Mouse (Mus musculus) thymus, postnatal 14 days (tissue): ENCODE measurements around the gene Olfr424.

Experiments used
- DNase-seq: peaks from one replicate; pipeline ENCODE4 v3.0.0; 2021

The Olfr424 gene

DNA sequence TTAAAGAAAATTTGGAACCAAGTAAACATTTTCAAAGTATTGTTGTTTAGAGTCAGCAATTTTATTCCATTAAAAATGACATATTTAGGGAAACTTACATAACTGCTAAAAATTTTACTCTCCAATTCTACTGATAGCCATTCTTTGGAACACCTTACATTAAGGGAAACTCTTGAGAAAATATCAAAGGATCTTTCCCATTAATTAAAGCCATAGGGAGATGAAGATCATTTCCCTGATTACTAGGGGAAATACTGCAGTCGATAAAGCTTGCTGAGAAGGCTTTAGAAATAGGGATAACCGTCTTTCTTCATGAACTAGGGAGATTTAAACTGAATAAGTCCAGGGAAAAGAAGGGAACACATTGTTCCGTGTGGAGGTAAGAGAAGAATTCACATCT is at the start of gene Olfr424:
Gene Olfr424, plus strand, starts transcription at position 301 of the 400 bp plus-strand sequence.
- no peak for DNase-seq

DNA sequence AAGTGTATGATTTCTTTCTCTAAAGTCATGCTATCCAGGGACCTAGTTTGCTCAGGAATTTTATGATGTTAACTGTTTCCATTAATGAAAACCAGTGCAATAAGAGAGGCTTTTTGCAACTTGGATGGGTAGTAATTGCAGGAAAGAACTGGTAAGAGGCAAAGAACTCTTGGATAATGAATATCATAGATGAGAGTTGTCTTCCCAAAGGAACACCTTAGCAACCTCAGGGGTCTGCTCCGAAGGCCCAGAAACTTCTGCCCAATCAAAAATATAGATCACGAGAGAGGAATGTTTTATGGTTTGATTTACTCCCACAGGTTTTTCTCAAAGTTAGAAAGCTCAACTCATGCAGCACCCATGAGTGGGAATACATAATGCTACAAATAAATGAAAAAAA is 47.3 kb upstream of the Olfr424 start, which contains the start of gene Olfr429:
Gene Olfr429, plus strand, starts transcription at position 301 of the 400 bp plus-strand sequence.
- DNase-seq: no peak

DNA sequence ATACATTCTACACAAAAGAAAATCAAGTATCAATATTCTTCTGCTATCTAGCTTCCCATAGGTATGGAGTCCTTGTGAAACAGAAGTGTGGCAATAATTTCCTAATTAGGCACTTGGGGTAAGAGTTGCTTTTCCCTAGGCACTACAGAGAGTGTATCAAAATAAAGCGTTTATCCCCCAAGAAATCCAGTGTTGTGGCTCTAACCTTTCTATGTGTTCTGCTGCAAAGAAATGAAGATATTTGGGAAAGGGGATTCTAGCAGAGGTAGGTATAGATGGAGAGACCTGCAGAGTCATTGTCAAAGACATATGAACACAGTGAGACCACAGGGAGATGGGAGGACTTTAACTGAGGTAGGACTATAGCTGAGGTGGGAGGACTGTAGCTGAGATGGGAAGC is 34.7 kb upstream of the Olfr424 start, which contains the start of gene Olfr427:
Gene Olfr427, plus strand, starts transcription at position 301 of the 400 bp plus-strand sequence.
- DNase-seq: no peak

DNA sequence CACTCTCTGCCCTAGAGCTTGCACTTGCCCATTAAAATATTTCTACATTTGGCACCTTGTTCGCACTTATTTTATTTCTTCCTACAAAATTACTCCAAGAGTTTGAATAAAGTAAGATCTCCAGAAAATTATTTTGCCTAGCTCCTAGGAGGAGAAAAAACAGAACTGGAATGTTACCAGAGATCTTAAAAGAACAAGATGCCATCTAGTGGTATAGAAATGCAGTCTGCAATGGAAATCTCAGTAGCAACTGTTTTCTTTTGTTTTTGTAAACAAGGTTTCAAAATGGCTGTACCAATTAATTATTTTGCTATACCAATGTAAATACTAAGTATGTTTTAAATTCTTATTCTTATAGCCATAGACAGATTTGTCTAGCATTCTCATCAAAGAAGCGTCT is 27.6 kb upstream of the Olfr424 start:
- no peak for DNase-seq

DNA sequence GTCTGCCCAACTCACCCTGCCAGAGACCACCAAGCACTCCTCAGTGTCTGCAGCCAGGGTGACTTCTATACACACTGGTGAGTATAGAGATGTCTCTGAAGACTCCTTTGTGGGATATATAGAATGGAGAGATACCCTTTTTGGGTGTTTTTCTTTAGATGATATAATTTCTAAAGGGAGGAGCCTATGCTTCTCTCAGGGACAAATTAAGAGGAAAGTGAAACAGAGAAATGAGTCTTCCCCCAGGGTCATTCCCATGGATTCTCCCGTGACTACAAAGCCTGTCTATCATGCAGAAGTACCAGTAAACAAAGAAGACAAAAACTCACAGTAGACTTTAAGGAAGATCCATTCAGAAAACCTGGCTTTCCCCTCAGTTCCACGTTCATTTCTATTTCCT is 10.3 kb upstream of the Olfr424 start, which contains the start of gene Olfr231:
Gene Olfr231, minus strand, starts transcription at position 101 of the 400 bp plus-strand sequence.
- DNase-seq: no peak

DNA sequence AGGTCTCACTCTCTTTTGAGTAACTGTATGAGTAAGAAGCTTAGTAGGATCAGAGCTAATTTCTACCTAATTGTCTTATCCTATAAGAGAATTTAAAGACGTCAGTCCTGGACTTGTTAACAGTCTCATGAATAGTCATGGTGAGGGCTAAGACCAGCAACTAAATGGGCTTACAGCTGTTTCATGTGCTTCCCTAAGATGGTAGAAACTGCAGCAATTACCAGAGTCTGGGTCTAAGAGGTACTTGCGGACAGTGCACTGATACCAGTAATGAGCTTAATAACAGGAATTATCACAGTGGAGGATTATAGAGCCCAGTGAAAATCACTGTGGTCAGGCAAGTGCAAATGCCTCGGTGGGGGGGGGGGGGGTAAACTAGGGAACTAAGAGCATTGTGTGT is 682 bp downstream of the Olfr424 start:
- no peak for DNase-seq

DNA sequence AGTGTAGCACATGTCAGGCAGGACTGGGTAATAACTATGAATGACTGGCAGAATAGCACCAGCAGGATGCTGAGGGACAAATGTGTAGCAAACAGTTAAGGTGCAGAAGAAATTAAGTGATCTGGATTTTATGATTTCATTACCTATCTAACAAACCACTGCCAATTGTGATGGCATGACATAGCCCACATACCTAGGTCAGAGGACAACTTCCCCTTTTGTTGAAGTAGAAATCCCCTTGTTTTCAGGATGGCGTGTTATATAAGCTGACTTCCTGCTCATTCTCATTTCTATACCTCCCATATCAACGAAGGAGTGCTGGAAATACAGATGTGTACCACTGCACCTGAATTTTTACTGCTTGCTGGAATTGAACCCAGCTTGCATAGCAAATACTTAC is 10.1 kb downstream of the Olfr424 start:
- DNase-seq: no peak

DNA sequence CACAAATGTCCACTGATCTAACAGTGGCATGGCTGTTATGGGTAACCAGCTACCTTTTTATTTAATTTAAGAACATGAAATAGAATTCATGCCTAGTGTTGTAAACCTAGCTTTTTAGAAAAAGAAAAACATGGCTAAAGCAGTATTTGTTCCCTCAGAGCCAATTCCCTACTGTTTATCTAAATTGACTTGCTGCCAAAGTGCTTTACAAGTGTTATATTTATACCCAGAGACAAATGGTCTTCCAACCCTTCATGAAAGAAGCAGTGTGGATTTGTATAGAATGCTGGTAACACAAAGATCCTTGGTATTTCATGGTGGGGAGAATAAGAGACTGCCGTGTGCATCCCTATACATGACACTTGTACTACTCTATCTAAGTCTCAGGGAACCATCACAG is 15.4 kb downstream of the Olfr424 start:
- DNase-seq: no peak

DNA sequence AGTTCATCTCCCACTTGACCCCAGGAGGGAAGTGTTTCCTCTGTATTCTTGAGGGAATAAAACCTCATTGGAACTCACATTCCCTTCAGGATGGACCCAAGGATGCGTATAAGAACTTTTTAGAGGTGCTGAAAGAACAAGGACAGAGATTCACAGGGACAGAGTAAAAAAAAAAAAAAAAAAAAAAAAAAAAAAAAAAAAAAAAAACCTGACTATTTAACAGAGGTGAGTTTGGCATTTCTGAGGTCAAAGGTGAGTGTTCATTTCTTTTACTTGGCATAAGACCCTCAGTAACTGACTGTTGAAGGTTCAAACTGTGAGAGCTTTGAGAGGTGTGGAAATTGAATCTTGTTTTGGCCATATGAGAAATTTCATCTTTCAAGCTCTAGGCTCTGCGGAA is 18.0 kb downstream of the Olfr424 start:
- no peak for DNase-seq

DNA sequence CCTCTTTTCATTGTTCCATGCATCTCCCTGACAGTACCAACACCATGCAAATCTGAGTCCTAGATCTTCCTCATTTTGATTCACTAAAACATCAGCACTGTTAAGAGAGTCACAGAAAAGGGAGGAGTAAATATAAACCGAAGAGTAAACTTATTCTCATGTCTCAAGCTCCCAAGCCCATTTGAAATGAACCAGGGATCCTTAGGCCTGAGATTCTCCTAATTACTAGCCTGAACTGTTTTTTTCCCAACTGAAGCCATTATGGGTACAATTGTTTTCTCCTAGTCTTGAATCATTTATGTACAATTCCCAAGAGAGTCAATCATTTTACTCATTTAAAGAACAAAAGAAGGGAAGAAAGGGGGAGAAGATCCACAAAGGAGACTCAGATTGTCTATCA is 24.0 kb downstream of the Olfr424 start, which contains the start of gene Olfr420:
Gene Olfr420, plus strand, starts transcription at position 301 of the 400 bp plus-strand sequence.
- DNase-seq: no peak

DNA sequence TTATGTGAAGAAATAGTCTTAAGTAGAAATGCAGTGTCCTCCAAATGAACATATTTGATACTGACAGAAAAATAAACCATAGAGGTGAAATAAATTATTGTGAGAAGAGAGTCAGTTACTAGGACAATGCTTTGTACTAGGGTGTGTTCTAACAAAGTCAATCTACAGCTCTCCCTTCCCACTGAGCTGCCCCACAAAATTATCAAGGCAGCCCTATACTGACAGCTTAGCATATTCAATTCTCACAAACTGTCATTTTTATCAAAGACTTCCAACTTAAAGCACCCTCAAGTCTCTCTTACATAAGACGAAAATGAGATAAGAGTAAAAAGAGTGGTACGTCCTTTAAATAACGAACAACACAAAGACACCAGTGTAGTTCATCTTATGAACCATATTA is 26.3 kb downstream of the Olfr424 start:
- no peak for DNase-seq

DNA sequence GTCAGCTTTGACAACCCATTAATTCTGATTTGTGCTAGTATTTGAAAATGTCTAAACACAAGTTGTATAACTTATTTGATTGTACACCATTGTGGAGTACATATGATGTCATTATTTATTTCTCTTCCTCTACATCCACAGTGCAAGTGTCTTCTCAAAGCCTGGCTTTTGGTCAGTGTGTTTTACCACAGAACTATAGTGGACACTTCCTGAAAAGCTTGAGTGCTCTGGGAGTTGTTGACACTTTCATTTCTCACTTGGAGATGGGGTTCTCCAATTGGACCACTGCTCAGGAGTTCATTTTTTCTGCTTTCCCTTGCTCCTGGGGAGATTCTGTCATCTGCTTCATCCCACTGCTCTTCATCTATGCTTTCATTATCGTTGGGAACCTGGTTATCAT is 27.2 kb downstream of the Olfr424 start:
- DNase-seq: no peak

DNA sequence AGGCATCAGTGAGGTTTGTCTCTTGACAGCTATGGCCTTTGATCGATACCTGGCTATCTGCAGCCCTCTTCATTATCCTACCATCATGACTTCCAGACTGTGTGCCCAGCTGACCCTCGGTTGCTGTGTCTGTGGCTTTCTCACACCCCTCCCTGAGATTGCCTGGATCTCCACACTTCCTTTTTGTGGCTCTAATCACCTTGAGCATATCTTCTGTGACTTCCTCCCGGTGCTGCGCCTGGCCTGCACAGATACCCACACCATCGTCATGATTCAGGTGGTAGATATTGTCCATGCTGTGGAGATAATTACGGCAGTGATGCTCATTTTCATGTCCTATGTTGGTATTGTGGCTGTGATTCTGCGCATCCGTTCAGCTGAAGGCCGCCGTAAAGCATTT is 27.8 kb downstream of the Olfr424 start:
- no peak for DNase-seq

DNA sequence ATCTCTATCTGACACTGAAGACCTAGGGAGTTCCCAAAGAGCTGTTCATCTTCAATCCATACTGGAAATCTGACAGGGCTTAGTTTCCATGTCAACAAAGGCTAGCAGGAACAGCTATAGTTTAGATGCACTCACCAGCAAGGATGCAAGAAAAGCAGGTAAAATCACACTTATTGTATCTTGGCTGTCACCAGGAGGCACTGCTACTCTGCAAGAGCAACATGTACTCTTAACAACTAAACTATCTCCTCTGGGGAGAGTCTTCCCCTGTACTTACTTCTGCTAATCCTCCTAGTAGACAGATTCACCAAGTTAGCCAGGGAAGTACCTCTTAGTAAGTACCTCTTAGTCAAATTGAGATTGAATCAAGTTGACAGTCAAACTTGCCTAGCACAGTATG is 37.7 kb downstream of the Olfr424 start:
- DNase-seq: no peak

DNA sequence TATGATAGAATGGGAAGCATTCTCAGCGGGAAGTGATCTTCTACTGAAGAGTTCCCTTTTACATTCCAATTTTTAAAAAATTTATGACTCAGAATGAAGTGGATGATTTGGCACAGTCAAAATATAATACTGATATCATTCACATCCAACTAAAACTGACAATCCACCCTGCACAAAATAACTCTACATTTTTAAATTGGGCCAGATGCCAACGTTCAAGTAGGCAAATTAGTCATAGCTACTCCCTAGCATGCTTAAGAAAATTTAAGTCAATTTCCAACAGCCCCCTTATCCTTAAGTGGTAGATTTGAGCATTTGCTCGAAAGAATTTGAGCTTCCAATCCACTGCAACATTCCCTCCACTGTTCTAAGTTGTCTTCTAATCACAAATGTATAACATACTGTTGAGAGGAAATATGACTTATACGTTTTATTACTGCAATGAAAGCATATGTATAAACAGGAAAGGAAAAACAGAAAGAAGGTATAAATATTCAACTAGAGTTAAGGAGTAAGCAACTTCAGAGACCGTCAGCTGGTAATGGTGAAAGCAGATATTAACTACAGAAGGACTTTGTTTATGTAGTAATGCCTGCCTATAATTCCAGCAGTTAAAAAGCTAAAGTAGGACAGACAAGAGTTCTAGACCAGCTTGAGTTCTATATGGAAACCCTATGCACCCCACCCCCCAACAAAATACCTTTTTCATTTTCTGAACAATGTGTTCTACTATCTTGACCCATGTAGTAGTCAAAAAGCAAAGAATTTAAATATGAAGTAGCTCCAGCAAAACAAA is 39.6 kb downstream of the Olfr424 start:
- DNase-seq: no peak

DNA sequence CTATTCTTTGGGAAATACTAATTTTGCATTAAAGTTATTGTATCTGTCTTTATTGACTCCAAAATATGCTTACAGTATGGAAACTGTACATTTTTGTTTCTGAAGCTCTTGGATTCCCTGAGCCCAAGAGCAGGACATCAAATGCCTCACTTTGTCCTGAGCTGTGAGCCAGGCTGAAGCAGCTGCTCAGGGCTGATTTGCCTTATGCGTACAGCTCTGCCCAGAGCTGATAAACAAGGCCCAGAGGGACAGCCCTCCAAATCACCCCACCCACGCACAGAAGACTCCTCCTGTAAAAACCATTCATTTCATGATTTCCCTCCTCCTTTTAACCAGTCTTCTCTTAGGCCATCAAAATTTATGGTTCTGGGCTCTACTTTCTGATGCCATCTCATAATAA is 40.2 kb downstream of the Olfr424 start:
- DNase-seq: no peak

DNA sequence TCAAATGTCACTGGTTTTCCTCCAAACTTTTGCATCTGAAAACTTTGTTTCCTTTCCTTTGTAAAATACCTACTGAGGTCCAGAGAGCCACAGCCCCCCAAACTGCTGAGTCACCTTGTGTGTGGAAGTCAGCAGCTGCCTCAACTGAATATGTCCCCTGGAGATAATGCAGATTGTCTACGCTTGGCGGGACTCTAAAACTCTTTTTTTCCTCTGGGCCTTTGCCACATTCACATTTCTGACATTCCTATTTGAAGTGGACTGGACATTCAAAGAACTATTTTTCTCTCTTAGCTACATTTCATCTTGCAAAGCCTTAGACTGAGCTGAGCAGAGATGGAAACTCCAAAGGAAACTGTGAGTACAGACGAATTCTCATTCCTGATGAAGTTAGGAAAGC is 41.3 kb downstream of the Olfr424 start, which contains the start of gene Spta1:
Gene Spta1, plus strand, starts transcription at position 172 of the 400 bp plus-strand sequence.
- DNase-seq: no peak
